Mouse (Mus musculus): Measurements from ENCODE around the gene Isl2.

DNA sequence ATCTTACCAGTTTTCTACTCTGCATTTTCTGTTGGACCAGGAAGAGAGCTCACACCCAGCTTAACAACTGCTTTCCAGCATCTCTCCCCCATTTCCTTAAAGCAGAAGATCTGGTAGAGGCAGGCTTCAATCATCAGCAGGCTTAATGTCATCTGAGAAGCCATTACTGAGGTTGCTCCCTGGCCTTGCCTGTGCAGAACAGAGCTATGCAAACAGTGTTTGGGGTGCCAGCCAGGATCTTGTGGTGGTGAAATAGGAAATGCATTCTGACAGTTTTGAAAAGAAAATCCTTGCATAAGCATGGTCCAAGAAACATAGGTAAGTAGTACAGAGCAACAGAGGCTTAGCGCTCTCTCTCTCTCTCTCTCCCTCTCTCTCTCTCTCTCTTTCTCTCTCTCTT lies 22.5 kb downstream of the Isl2 start:
- no peak for TF ChIP-seq EP300 (IDR thresholded peaks at IDR 0.05; ENCODE audit: low read depth)
- TF ChIP-seq CTCF (IDR thresholded peaks at IDR 0.05; ENCODE audit: low read depth), result no peak
